ENCODE assay signal across 8 mouse cellular contexts in genomic region chr13:21786189-21786898, GRCm38 (mm10). TPM values are rescaled to one million over a fixed set of nuclear protein-coding genes. Genes with fewer than 3 reads are reported as not detected.
DNase-seq lines count a peak whose midpoint lies in the region; ATAC-seq and TF ChIP-seq lines count a peak whose summit lies in the region.

No protein-coding gene starts in this region.

- H3K4me1 ChIP-seq in lung, embryonic 14.5 days (ENCODE audit: insufficient read depth) = peaks cover 17% of the 10 kb centered on the region; the same call in 1 of the 2 replicates
- peaks cover 32% of the 10 kb centered on the region for H3K4me1 ChIP-seq in hindbrain, embryonic 15.5 days (replicated peaks)
- H3K4me1 ChIP-seq in midbrain, embryonic 15.5 days = peaks cover 29% of the 10 kb centered on the region

- no peaks in the 10 kb centered on the region for H3K9me3 ChIP-seq in lung, embryonic 14.5 days (ENCODE audit: low read depth, low read length)
- no peaks in the 10 kb centered on the region for H3K9me3 ChIP-seq in hindbrain, embryonic 15.5 days
- no peaks in the 10 kb centered on the region for H3K9me3 ChIP-seq in midbrain, embryonic 15.5 days

- no peaks in the 10 kb centered on the region for H3K36me3 ChIP-seq in lung, embryonic 14.5 days (ENCODE audit: insufficient read depth)
- no peaks in the 10 kb centered on the region for H3K36me3 ChIP-seq in hindbrain, embryonic 15.5 days
- no peaks in the 10 kb centered on the region for H3K36me3 ChIP-seq in midbrain, embryonic 15.5 days (replicated peaks)

- peak overlapping the region; percentile 34 for H3K4me3 ChIP-seq in lung, embryonic 14.5 days (ENCODE audit: low read depth, low read length)
- H3K4me3 ChIP-seq in hindbrain, embryonic 15.5 days = peak overlapping the region; percentile 34
- H3K4me3 ChIP-seq in midbrain, embryonic 15.5 days = peak overlapping the region; percentile 41

- 2% methylated on average over 8 of the region's 8 CpGs for WGBS in lung, embryonic 14.5 days
- WGBS in hindbrain, embryonic 15.5 days = 5% methylated on average over 8 of the region's 8 CpGs
- 2% methylated on average over 8 of the region's 8 CpGs for WGBS in midbrain, embryonic 15.5 days

- H3K4me2 ChIP-seq in lung, embryonic 14.5 days = peak overlapping the region; percentile 64
- H3K4me2 ChIP-seq in hindbrain, embryonic 15.5 days = peak overlapping the region; percentile 69
- H3K4me2 ChIP-seq in midbrain, embryonic 15.5 days = peak overlapping the region; percentile 69

- peak; percentile 82 for DNase-seq in lung, embryonic 14.5 days
- DNase-seq in lung, postnatal 36 days = no peak
- peak; percentile 82 for DNase-seq in embryo, embryonic 10.5 days (ENCODE audit: low spot score)
- no peak for DNase-seq in spleen, adult 12 weeks (ENCODE audit: low spot score)
- DNase-seq in frontal cortex, postnatal 25 days (ENCODE audit: low spot score in 2 of 2) = no peak
- no peak for DNase-seq in adrenal gland, postnatal 36 days

- no peak for TF ChIP-seq CTCF in lung, embryonic 14.5 days (IDR thresholded peaks at IDR 0.05; ENCODE audit: low read depth)

- ATAC-seq in lung, embryonic 14.5 days (ENCODE audit: insufficient read depth) = no peak
- ATAC-seq in hindbrain, embryonic 15.5 days (ENCODE audit: low FRiP score, low read depth) = no peak
- ATAC-seq in midbrain, embryonic 15.5 days (replicated peaks) = no peak

- H3K9ac ChIP-seq in lung, embryonic 14.5 days = peak overlapping the region; percentile 61
- peak overlapping the region; percentile 37; the same call in 1 of the 2 replicates for H3K9ac ChIP-seq in hindbrain, embryonic 15.5 days
- peak overlapping the region; percentile 22; the same call in 1 of the 2 replicates for H3K9ac ChIP-seq in midbrain, embryonic 15.5 days

- no peaks in the 10 kb centered on the region for H3K27me3 ChIP-seq in lung, embryonic 14.5 days (ENCODE audit: insufficient read depth, low read length)
- no peaks in the 10 kb centered on the region for H3K27me3 ChIP-seq in hindbrain, embryonic 15.5 days
- no peaks in the 10 kb centered on the region for H3K27me3 ChIP-seq in midbrain, embryonic 15.5 days (replicated peaks)

- H3K27ac ChIP-seq in lung, embryonic 14.5 days (ENCODE audit: low read depth) = peak overlapping the region; percentile 100
- peak overlapping the region; percentile 78 for H3K27ac ChIP-seq in hindbrain, embryonic 15.5 days (replicated peaks)
- H3K27ac ChIP-seq in midbrain, embryonic 15.5 days = peak overlapping the region; percentile 75

RNA-seq across cellular contexts. Expression of gene Hist1h2an, which starts 0.7 kb away (rescaled TPM):
- polyA plus RNA-seq in lung, embryonic 14.5 days (2014; fragmentation: Nextera tagmentation; extraction: Ambion mirVana) = 7.2 and 8.9 TPM in 2 replicates
- polyA plus RNA-seq in hindbrain, embryonic 15.5 days (2015; fragmentation: Nextera tagmentation; extraction: Ambion mirVana) = 1.0 and 1.5 TPM in 2 replicates
- 3.8 TPM in 1 of 2 replicates, not detected in the other for polyA plus RNA-seq in midbrain, embryonic 15.5 days (2015; fragmentation: Nextera tagmentation; extraction: Ambion mirVana)
- 1 to 10 TPM; 7.5 to 9.1 TPM for total RNA-seq in adrenal gland, postnatal 36 days (2021)

RNA-seq across cellular contexts. Expression of gene Hist1h2bp, which starts 0.9 kb away (rescaled TPM):
- polyA plus RNA-seq in lung, embryonic 14.5 days (2014; fragmentation: Nextera tagmentation; extraction: Ambion mirVana) = 2.0 and 3.4 TPM in 2 replicates
- polyA plus RNA-seq in hindbrain, embryonic 15.5 days (2015; fragmentation: Nextera tagmentation; extraction: Ambion mirVana) = 0.44 and 0.58 TPM in 2 replicates
- 0.31 and 0.87 TPM in 2 replicates for polyA plus RNA-seq in midbrain, embryonic 15.5 days (2015; fragmentation: Nextera tagmentation; extraction: Ambion mirVana)
- total RNA-seq in adrenal gland, postnatal 36 days (2021) = 10 to 100 TPM; 21.9 to 22.1 TPM

RNA-seq across cellular contexts. Expression of gene Hist1h3i, which starts 3.2 kb away (rescaled TPM):
- 237 and 252 TPM in 2 replicates for polyA plus RNA-seq in lung, embryonic 14.5 days (2014; fragmentation: Nextera tagmentation; extraction: Ambion mirVana)
- 28.0 and 43.0 TPM in 2 replicates for polyA plus RNA-seq in hindbrain, embryonic 15.5 days (2015; fragmentation: Nextera tagmentation; extraction: Ambion mirVana)
- polyA plus RNA-seq in midbrain, embryonic 15.5 days (2015; fragmentation: Nextera tagmentation; extraction: Ambion mirVana) = 26.1 and 35.4 TPM in 2 replicates
- 10 to 100 TPM; 61.4 to 73.9 TPM for total RNA-seq in adrenal gland, postnatal 36 days (2021)

RNA-seq across cellular contexts. Expression of gene Hist1h1b, which starts 5.9 kb away (rescaled TPM):
- polyA plus RNA-seq in lung, embryonic 14.5 days (2014; fragmentation: Nextera tagmentation; extraction: Ambion mirVana) = 18.5 and 19.7 TPM in 2 replicates
- 3.5 and 7.4 TPM in 2 replicates for polyA plus RNA-seq in hindbrain, embryonic 15.5 days (2015; fragmentation: Nextera tagmentation; extraction: Ambion mirVana)
- 3.4 and 3.7 TPM in 2 replicates for polyA plus RNA-seq in midbrain, embryonic 15.5 days (2015; fragmentation: Nextera tagmentation; extraction: Ambion mirVana)
- total RNA-seq in adrenal gland, postnatal 36 days (2021) = 10 to 100 TPM; 26.2 to 28.0 TPM

RNA-seq across cellular contexts. Expression of gene Hist1h2bq, which starts 23.7 kb away (rescaled TPM):
- polyA plus RNA-seq in lung, embryonic 14.5 days (2014; fragmentation: Nextera tagmentation; extraction: Ambion mirVana) = 24.4 and 25.8 TPM in 2 replicates
- polyA plus RNA-seq in hindbrain, embryonic 15.5 days (2015; fragmentation: Nextera tagmentation; extraction: Ambion mirVana) = 4.9 and 7.3 TPM in 2 replicates
- polyA plus RNA-seq in midbrain, embryonic 15.5 days (2015; fragmentation: Nextera tagmentation; extraction: Ambion mirVana) = 3.6 and 4.1 TPM in 2 replicates
- total RNA-seq in adrenal gland, postnatal 36 days (2021) = 10 to 100 TPM; 74.0 to 76.3 TPM

Comparison
In these comparisons a context has a peak if more than half of its experiments do, and no peak if none do; other contexts are left out.
1. DNase-seq: peak in lung, embryonic 14.5 days (single experiment) and embryo, embryonic 10.5 days (single experiment); none in lung, postnatal 36 days (single experiment), spleen, adult 12 weeks (single experiment), frontal cortex, postnatal 25 days (0 of 2) and adrenal gland, postnatal 36 days (0 of 2).
2. Peak in every context shown above with its lines, with median percentiles within 50 percentile points of each other: H3K27ac ChIP-seq, H3K4me2 ChIP-seq, H3K4me3 ChIP-seq and H3K9ac ChIP-seq.